39 mouse cellular contexts compared by ENCODE assay signal in the genomic region with DNA sequence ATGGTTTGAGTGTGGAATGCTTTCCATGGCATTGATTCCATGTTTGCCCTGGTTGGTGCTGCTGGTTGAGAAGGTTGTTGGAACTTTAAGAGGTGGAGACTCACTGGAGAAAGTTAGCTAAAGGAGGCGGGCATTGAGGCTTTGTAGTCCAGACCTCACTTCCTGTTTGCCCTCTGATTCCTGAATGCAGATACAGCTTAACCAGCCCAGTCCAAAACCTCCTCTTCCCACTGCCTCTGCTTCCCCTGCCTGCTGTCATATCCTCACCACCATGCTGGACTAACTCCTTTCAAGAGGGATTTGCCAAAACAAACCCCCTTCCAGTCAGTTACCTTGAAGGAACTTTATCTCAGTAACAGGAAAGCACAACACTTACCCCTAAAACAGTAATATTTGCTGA. TPM values are rescaled to one million over a fixed set of nuclear protein-coding genes. Genes with fewer than 3 reads are reported as not detected.
"Had no signal": no experiment of that assay in that cellular context is flagged by ENCODE, and none has a peak within 500 bp of the region (broad histone marks: within the 10 kb centered on the region; RNA-seq: fewer than 3 reads in every experiment).

No protein-coding gene starts in this region.

- DNase-seq: gastrocnemius, postnatal 10 days; gastrocnemius, postnatal 25 days; heart, postnatal 14 days; heart, postnatal 36 days; kidney, adult 11 months; kidney, adult 2 months; kidney, adult 9 months; kidney, postnatal 25 days; kidney, postnatal 4 days; liver; liver, embryonic 13.5 days had no signal

- H3K4me2 ChIP-seq: heart, embryonic 11.5 days; heart, embryonic 13.5 days; heart, embryonic 15.5 days; hindbrain, embryonic 13.5 days; hindbrain, embryonic 15.5 days; kidney, embryonic 15.5 days; limb, embryonic 12.5 days; liver, embryonic 11.5 days; liver, embryonic 13.5 days; liver, embryonic 15.5 days had no signal

- ATAC-seq: hindbrain, postnatal 0 days; intestine, embryonic 16.5 days had no signal

- H3K9ac ChIP-seq: heart, embryonic 13.5 days; heart, embryonic 15.5 days; hindbrain, embryonic 13.5 days; hindbrain, embryonic 15.5 days; kidney, embryonic 15.5 days; limb, embryonic 12.5 days; liver, embryonic 13.5 days; liver, embryonic 15.5 days had no signal

- H3K4me1 ChIP-seq: heart, embryonic 13.5 days; heart, embryonic 15.5 days; hindbrain, embryonic 13.5 days; hindbrain, embryonic 15.5 days; kidney, embryonic 15.5 days; limb, embryonic 10.5 days; limb, embryonic 12.5 days; liver, embryonic 13.5 days; liver, embryonic 15.5 days had no signal

- H3K27me3 ChIP-seq: heart, embryonic 13.5 days; heart, embryonic 15.5 days; hindbrain, embryonic 13.5 days; hindbrain, embryonic 15.5 days; kidney, embryonic 15.5 days; limb, embryonic 12.5 days; liver, embryonic 13.5 days; liver, embryonic 15.5 days had no signal

- H3K9me3 ChIP-seq: heart, embryonic 13.5 days; heart, embryonic 15.5 days; hindbrain, embryonic 13.5 days; hindbrain, embryonic 15.5 days; kidney, embryonic 15.5 days; limb, embryonic 10.5 days; limb, embryonic 12.5 days; liver, embryonic 13.5 days; liver, embryonic 15.5 days had no signal

- H3K4me3 ChIP-seq: heart, embryonic 13.5 days; heart, embryonic 15.5 days; hindbrain, embryonic 13.5 days; hindbrain, embryonic 15.5 days; kidney, embryonic 15.5 days; layer of hippocampus, adult 2 months; left cerebral cortex, adult 2 months; limb, embryonic 10.5 days; limb, embryonic 12.5 days; liver, embryonic 13.5 days; liver, embryonic 15.5 days had no signal

- H3K27ac ChIP-seq: heart, embryonic 13.5 days; heart, embryonic 15.5 days; hindbrain, embryonic 13.5 days; hindbrain, embryonic 15.5 days; hindbrain, postnatal 0 days; kidney, embryonic 15.5 days; kidney, postnatal 0 days; layer of hippocampus, adult 2 months; left cerebral cortex, adult 2 months; limb, embryonic 10.5 days; limb, embryonic 12.5 days; liver, embryonic 13.5 days; liver, embryonic 15.5 days had no signal

- H3K36me3 ChIP-seq: heart, embryonic 13.5 days; heart, embryonic 15.5 days; hindbrain, embryonic 13.5 days; hindbrain, embryonic 15.5 days; kidney, embryonic 15.5 days; limb, embryonic 10.5 days; limb, embryonic 12.5 days; liver, embryonic 13.5 days; liver, embryonic 15.5 days had no signal

RNA-seq across cellular contexts. Expression of gene Ms4a13, which starts 4.0 kb away (rescaled TPM):
- total RNA-seq: gastrocnemius, adult 18-20 months; gastrocnemius, postnatal 10 days; gastrocnemius, postnatal 25 days; gastrocnemius, postnatal 4 days; heart, adult 18-20 months; heart, adult 8-10 months; heart, postnatal 14 days; heart, postnatal 36 days; hematopoietic stem cell, adult 5-6 weeks; hindbrain, postnatal 0 days; layer of hippocampus, adult 2 months; layer of hippocampus, postnatal 10 days; layer of hippocampus, postnatal 25 days; left cerebral cortex, adult 2 months; left cerebral cortex, postnatal 14 days; left cerebral cortex, postnatal 36 days had no signal
- polyA plus RNA-seq: heart, embryonic 11.5 days; heart, embryonic 13.5 days; heart, embryonic 15.5 days; heart, postnatal 0 days; hindbrain, embryonic 11.5 days; hindbrain, embryonic 13.5 days; hindbrain, embryonic 15.5 days; hindbrain, postnatal 0 days; intestine, embryonic 14.5 days; intestine, embryonic 16.5 days; kidney, adult 2 months; kidney, embryonic 15.5 days; kidney, postnatal 0 days; limb, embryonic 10.5 days; limb, embryonic 12.5 days; limb, embryonic 14.5 days; liver, embryonic 11.5 days; liver, embryonic 13.5 days; liver, embryonic 15.5 days had no signal

RNA-seq across cellular contexts. Expression of gene 1700025F22Rik, which starts 27.4 kb away (rescaled TPM):
- total RNA-seq: gastrocnemius, adult 18-20 months; gastrocnemius, postnatal 10 days; gastrocnemius, postnatal 25 days; gastrocnemius, postnatal 4 days; heart, adult 18-20 months; heart, adult 8-10 months; heart, postnatal 14 days; heart, postnatal 36 days; hematopoietic stem cell, adult 5-6 weeks; hindbrain, postnatal 0 days; layer of hippocampus, adult 2 months; layer of hippocampus, postnatal 10 days; layer of hippocampus, postnatal 25 days; left cerebral cortex, adult 2 months; left cerebral cortex, postnatal 14 days; left cerebral cortex, postnatal 36 days had no signal
- polyA plus RNA-seq: heart, embryonic 11.5 days; heart, embryonic 13.5 days; heart, embryonic 15.5 days; heart, postnatal 0 days; hindbrain, embryonic 11.5 days; hindbrain, embryonic 13.5 days; hindbrain, embryonic 15.5 days; hindbrain, postnatal 0 days; intestine, embryonic 14.5 days; intestine, embryonic 16.5 days; kidney, adult 2 months; kidney, embryonic 15.5 days; kidney, postnatal 0 days; limb, embryonic 10.5 days; limb, embryonic 12.5 days; limb, embryonic 14.5 days; liver, embryonic 11.5 days; liver, embryonic 13.5 days; liver, embryonic 15.5 days had no signal

RNA-seq across cellular contexts. Expression of gene Ms4a12, which starts 39.7 kb away (rescaled TPM):
- total RNA-seq: gastrocnemius, adult 18-20 months; gastrocnemius, postnatal 10 days; gastrocnemius, postnatal 25 days; gastrocnemius, postnatal 4 days; heart, adult 18-20 months; heart, adult 8-10 months; heart, postnatal 14 days; heart, postnatal 36 days; hematopoietic stem cell, adult 5-6 weeks; hindbrain, postnatal 0 days; layer of hippocampus, adult 2 months; layer of hippocampus, postnatal 10 days; layer of hippocampus, postnatal 25 days; left cerebral cortex, adult 2 months; left cerebral cortex, postnatal 14 days; left cerebral cortex, postnatal 36 days had no signal
- polyA plus RNA-seq: heart, embryonic 11.5 days; heart, embryonic 13.5 days; heart, embryonic 15.5 days; heart, postnatal 0 days; hindbrain, embryonic 11.5 days; hindbrain, embryonic 13.5 days; hindbrain, embryonic 15.5 days; hindbrain, postnatal 0 days; kidney, adult 2 months; kidney, embryonic 15.5 days; kidney, postnatal 0 days; limb, embryonic 10.5 days; limb, embryonic 12.5 days; limb, embryonic 14.5 days; liver, embryonic 11.5 days; liver, embryonic 13.5 days; liver, embryonic 15.5 days had no signal
